Mouse (Mus musculus) kidney, adult 9 months (tissue): ENCODE measurements around the gene Slc12a3.
A peak's percentile ranks its signal among the peaks of the same experiment; 100 is the strongest.
"Not testable (repeated sequence)": the region's sequence is repeated elsewhere in the genome, so short reads cannot be mapped to it uniquely, and the experiment has no call there.

Experiments used
- DNase-seq: peaks from one replicate; pipeline ENCODE4 v3.0.0; 2022

Slc12a3 gene

DNA sequence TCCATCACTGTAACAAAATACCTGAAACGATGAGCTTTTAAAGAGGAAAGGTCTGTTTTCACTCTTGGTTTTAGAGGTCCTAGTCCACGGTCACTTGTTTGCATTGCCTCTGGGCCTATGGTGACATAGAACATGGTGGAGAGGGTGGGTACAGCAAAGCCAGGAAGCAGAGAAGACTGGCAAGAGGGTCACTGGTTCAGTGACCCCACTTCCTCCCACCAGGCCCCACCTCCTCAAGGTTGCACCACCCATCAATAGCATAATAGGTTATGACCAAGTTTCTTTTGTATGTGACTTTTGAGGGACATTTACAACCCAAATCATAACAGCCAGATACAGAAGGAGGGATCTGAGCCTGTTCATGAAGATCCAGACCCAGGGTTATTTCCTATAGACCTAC is 47.6 kb downstream of the Slc12a3 start:
- DNase-seq = no peak

- DNase-seq = no peak
These were observed 48.0 kb downstream of the Slc12a3 start for GRCm38 (mm10) chr8:94377031-94377430.

DNA sequence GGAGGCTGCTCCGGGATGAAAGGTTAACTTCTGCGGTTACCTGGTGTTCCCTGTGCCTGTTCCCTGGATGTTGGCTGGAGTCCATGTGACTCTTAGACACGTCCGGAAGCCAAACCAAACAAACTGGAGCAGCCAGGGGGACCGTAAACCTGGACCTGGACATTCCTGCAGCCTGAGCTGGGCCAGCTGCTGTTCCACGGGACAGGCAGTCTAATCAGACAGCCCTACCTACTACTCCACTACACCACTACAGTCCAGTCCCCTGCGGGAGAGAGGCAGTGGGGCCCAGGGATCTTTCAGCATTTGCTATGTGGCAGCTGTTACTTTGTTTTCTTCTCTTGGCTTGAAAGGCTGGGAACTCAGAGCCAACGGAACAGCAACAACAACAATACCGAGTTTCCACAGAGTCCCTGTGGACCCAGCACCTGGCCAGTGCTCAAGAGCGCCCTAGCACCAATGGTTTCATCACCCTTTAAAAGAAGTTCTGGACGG is 48.8 kb downstream of the Slc12a3 start:
- peak; percentile 98 for DNase-seq

DNA sequence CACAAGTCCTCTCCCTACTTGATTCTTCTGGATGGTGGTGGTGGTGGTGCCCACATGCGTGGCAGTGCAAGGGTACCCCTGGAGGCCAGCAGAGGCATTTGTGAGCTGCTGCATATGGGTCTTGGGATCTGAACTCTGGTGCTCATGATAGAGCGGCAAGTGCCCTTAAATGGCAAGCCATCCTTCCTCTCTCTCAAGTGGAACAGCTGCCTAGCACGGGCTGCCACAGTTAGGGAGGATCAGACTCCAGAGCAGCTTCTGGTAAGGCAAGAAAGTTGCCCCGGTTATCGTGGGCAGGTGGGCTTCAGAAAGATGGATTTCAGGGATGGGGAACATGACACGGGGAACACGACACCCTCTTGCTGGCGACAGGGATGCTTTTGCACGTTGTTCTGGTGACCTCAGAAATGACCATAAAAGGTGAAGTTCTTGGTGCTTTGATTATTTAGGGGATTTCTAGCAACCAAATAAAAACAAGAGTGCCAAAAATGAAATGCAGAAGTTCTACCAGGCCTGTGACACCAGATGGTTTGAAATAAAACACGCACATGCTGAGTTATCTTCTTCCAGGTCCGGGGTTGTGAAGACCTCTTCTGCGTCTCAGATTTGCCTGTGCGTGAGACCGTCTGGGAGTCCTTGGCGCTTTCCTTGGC is 49.9 kb downstream of the Slc12a3 start:
- DNase-seq = peak; percentile 55

- DNase-seq = no peak
These were observed 50.7 kb downstream of the Slc12a3 start for GRCm38 (mm10) chr8:94379686-94380085.

GRCm38 (mm10) chr8:94384166-94384565 is 55.2 kb downstream of the Slc12a3 start:
- no peak for DNase-seq

GRCm38 (mm10) chr8:94385506-94386213 is 56.7 kb downstream of the Slc12a3 start:
- no peak for DNase-seq

DNA sequence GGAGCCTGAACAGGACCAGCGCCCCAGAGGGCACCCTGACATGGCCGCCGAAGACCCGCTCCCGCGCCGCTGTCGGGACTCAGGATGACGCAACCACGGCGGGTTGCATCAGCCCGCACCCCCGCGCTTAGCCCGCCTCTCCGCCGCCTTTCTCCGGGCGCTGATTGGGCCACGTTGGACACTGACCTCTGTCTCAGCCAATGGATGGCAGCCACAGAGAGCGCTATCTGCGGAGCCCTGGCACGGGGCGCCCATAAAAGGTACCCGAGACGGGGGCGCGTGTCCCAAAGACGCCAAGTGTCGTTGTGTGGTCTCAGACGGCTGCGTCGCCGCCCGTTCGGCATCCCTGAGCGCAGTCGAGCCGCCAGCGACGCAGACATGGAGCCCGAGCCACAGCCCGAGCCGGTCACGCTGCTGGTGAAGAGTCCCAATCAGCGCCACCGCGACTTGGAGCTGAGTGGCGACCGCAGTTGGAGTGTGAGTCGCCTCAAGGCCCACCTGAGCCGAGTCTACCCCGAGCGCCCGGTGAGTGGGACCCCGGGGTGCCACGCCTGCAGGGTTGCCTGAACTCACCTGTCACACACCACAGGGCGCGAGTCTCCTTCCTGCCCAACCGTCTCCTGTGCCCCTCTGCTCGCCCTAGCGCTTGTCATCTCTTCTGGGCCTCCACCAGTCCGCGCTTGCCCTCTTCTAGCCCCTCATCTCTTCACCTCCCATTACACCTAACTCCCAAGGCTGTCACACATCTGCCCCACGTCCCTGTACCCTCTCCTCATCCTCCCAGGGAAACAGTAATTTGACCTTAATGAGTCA is 57.4 kb downstream of the Slc12a3 start, which contains the start of gene Herpud1:
TSS of gene Herpud1 (plus strand) at position 225 of the 813 bp plus-strand sequence.
- DNase-seq = peak; percentile 99

DNA sequence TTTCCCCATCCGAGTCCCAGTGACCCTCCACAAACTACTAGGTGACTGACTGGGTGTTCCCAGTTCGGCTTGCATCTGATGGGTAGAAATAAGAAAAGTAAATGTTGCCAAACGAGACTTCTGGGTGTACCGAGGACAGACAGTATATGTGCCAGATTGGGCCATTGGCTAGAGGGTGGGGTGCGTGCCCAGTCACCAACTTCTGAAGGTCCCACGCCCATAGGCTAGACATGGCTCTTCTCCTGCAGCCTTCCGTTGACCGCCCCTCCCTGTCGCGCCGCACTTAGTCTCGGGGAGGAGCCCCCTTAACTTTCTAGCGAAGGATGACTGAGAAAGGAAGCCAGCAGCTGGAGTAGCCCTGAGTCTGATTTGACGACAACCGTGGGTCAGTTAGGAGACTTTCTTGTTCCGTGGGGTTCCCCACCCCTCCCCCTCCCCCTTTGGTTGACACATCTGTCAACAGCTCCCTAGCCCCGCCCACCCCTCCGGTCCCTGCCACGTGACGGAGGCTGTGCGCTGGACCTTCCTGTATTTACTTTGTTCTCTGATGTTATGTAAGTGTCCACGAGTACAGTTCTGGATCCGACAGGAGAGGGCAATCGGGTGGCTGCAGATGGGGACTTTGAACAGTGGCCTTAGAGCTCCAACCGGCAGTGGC is 58.2 kb downstream of the Slc12a3 start:
- peak; percentile 99 for DNase-seq

- DNase-seq = no peak
These were observed 58.8 kb downstream of the Slc12a3 start for GRCm38 (mm10) chr8:94387785-94388184.

DNA sequence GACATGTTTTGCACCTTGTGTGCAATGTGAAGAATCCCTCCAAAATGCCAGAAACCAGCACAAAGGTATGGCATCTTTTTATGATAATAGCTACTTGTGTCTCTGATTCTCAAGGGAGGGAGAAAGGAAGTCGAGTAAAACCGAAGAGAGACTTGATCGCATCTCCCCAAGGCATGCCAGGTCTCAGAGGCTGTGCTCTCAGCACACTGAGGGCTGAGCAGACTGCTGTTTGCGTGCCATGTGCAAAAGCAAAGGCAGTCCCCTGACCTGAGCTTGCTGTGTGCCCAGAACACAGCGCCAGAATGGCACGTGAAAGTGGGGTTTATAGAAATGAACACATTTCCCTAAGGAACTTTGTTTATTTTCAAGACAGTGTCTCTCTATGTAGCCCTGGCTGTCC is 60.5 kb downstream of the Slc12a3 start:
- no peak for DNase-seq

GRCm38 (mm10) chr8:94390429-94390828 is 61.4 kb downstream of the Slc12a3 start:
- no peak for DNase-seq

DNA sequence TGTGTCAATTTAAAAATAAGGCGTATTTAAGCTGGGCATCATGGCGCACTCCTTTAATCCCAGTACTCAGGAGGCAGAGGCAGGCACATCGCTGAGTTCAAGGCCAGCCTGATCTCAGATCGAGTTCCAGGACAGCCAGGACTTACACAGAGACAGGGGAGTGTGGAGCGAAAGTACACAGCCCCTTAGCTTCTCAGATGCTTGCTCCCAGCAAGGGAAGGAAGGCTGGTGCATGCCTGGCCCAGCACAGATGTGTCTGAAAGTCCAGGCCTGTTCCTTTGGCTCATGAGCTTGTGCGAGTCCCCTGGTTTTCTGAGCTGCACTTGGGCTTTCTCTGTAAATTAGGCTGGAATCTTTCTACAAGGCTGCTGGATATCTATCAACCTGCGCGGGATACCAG is 61.9 kb downstream of the Slc12a3 start:
- no peak for DNase-seq

- peak; percentile 81 for DNase-seq
These were observed 63.1 kb downstream of the Slc12a3 start for GRCm38 (mm10) chr8:94392147-94392546.

- DNase-seq = peak; percentile 49
These were observed 63.6 kb downstream of the Slc12a3 start for GRCm38 (mm10) chr8:94392648-94393047.

DNA sequence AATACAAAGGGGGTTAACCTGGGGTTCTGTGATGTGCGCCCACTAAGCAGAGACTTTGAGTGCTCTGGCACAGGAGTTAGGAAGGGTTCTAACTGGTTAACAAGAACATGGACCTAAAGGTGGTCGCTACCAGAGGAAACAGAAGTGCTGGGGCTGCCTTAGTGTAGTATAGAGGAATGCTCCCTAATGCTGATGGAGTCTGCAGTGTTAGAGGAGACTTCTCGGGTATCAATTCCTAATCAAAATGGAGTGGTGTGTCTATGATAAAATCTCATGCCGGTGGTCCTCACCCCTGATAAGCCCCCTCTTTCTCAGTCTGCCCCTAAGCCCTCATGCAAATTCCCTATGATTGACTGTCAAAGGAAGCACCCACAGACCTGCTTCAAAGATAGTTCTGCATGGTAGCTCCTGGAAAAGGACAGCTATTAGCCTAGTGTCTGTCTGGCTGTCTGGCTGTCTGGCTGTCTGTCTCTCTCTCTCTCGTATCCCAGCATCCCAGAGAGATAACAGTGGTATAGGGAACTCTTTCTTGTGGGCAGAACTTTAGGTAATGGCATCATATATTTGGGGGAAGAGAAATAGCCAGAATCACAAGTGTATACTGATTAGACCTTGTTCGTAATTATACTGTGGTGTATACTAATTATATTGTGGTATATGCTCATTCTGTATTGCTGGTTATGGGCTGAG is 67.0 kb downstream of the Slc12a3 start:
- DNase-seq = peak; percentile 13

DNA sequence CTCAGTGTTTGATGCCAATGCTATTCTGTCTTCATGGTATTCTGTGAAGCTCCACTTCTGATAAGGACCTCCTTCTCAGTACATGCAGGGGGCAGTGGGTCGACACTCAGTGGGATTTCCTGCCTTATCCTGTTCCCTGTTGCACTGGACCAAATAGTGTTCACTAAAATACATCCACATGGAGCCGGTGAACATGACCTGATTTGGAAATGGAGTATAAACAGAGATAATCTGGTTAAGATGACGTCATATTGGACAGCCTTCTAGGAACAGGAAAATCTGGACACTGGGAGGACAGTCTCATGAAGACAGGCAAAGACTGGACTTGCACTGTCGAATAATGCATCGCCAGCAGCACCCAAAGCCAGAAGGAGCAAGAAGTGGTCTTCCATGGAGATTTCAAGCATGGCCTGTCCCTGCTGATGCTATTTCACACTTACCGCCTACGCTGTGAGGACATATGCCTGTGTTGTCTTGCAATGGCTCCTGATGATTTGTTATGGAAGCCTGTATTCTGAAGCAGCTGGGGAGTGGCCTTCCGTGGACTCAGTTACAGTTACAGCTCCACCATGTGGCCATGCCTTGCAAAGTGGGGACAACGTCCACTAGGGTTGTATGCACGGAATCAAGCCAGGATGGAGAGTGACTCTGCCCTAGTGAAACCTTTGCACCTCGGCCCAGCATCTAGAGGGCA is 68.1 kb downstream of the Slc12a3 start:
- DNase-seq = peak; percentile 80

- no peak for DNase-seq
These were observed 69.6 kb downstream of the Slc12a3 start for GRCm38 (mm10) chr8:94398587-94398986.

GRCm38 (mm10) chr8:94399361-94399953 is 70.5 kb downstream of the Slc12a3 start:
- DNase-seq = no peak

DNA sequence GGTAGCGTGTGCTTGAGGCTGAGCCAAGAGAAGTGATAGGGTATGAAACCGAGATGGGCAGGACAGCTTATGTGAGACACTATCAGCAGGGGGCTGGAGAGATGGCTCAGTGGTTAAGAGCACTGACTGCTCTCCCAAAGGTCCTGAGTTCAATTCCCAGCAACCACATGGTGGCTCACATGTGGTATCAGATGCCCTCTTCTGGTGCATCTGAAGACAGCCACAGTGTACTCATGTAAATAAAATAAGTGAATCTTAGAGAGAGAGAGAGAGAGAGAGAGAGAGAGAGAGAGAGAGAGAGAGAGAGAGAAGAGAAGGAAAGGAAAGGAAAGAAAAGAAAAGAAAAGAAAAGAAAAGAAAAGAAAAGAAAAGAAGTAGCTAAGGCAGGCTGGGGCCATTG is 71.0 kb downstream of the Slc12a3 start:
- not testable (repeated sequence) for DNase-seq

- no peak for DNase-seq
These were observed 79.6 kb downstream of the Slc12a3 start for GRCm38 (mm10) chr8:94408443-94409080.
